Mouse (Mus musculus) heart, embryonic 15.5 days (tissue): ENCODE data around the gene Mrps26. TPM values are rescaled to one million over a fixed set of nuclear protein-coding genes. Genes with fewer than 3 reads are reported as not detected.

ENCODE experiments used
- ATAC-seq: fragments of 200-750 bp; cut with Nextera tagmentation; replicated peaks from 2 replicates; pipeline ENCODE4 v1.8.0; 2017; ENCODE audit warnings: low read depth, moderate TSS enrichment; ENCODE audit not compliant: insufficient number of reproducible peaks, insufficient read depth, low FRiP score
- H3K27ac ChIP-seq: fragments of 300-500 bp; sonication (generic); 2 replicates; pipeline ENCODE4 v1.5.1; 2015; ENCODE audit warnings: mild to moderate bottlenecking, inconsistent platforms
- H3K27me3 ChIP-seq: fragments of 300-500 bp; sonication (generic); 2 replicates; pipeline ENCODE4 v1.6.1; 2015; ENCODE audit warnings: inconsistent platforms
- H3K36me3 ChIP-seq: fragments of 300-500 bp; sonication (generic); 2 replicates; pipeline ENCODE4 v1.6.1; 2015; ENCODE audit warnings: mild to moderate bottlenecking, inconsistent platforms
- H3K4me1 ChIP-seq: fragments of 300-500 bp; sonication (generic); replicated peaks from 2 replicates; pipeline ENCODE4 v1.6.1; 2015; ENCODE audit warnings: inconsistent platforms
- H3K4me2 ChIP-seq: fragments of 300-500 bp; sonication (generic); 2 replicates; pipeline ENCODE4 v1.6.1; 2015; ENCODE audit warnings: inconsistent platforms, mild to moderate bottlenecking, moderate library complexity
- H3K4me3 ChIP-seq: fragments of 300-500 bp; sonication (generic); 2 replicates; pipeline ENCODE4 v1.5.1; 2015; ENCODE audit warnings: mild to moderate bottlenecking, inconsistent platforms
- H3K9ac ChIP-seq: fragments of 300-500 bp; sonication (generic); 2 replicates; pipeline ENCODE4 v1.6.1; 2015; ENCODE audit warnings: mild to moderate bottlenecking, inconsistent platforms
- H3K9me3 ChIP-seq: fragments of 300-500 bp; sonication (generic); replicated peaks from 2 replicates; pipeline ENCODE4 v1.6.1; 2016; ENCODE audit warnings: inconsistent platforms
- WGBS: fragments of 180-500 bp; shearing (Covaris S2); methylation state at CpG from one replicate; pipeline ENCODE4 v1.1.7; 2015; ENCODE audit warnings: mixed read lengths; 5-methylcytosine and 5-hydroxymethylcytosine counted together
- microRNA-seq: library from miRNA; unstranded; fragments of <30 nt; microRNA quantifications from one replicate; pipeline ENCODE4, GENCODE M21; 2016
- polyA plus RNA-seq: library from polyadenylated mRNA; unstranded; fragments of >200 nt; fragmentation: Nextera tagmentation; extraction: Ambion mirVana; gene quantifications from 2 replicates; pipeline ENCODE4 v1.2.1, GENCODE M21; 2015

Mrps26 gene
- polyA plus RNA-seq, 1 experiment from 2014 or later, result 61.2 TPM

GRCm38 (mm10) chr2:130589761-130590160 is 26.2 kb downstream of the Mrps26 start:
- H3K27me3 ChIP-seq, result no peaks in the 10 kb centered on the region
- H3K36me3 ChIP-seq, result 0 out of 2 replicates have a peak, but pooled peaks cover 6% of the 10 kb centered on the region
- H3K4me1 ChIP-seq, result 0 out of 2 replicates have a peak, but pooled peaks cover 4% of the 10 kb centered on the region
- WGBS, result 92% methylated on average over 2 of the region's 2 CpGs
- no peak overlapping the region for H3K4me3 ChIP-seq
- H3K4me2 ChIP-seq, result no peak overlapping the region
- H3K27ac ChIP-seq, result no peak overlapping the region
- no peak for ATAC-seq
- H3K9ac ChIP-seq, result no peak overlapping the region
- no peaks in the 10 kb centered on the region for H3K9me3 ChIP-seq

GRCm38 (mm10) chr2:130591016-130591415 is 27.5 kb downstream of the Mrps26 start:
- no peak overlapping the region for H3K27ac ChIP-seq
- no peaks in the 10 kb centered on the region for H3K27me3 ChIP-seq
- peaks cover 18% of the 10 kb centered on the region; the same call in 1 of the 2 replicates for H3K36me3 ChIP-seq
- H3K4me2 ChIP-seq, result no peak overlapping the region
- WGBS, result 88% methylated on average over 2 of the region's 2 CpGs
- H3K9me3 ChIP-seq, result no peaks in the 10 kb centered on the region
- 0 out of 2 replicates have a peak, but pooled peaks cover 4% of the 10 kb centered on the region for H3K4me1 ChIP-seq
- no peak overlapping the region for H3K9ac ChIP-seq
- ATAC-seq, result no peak
- no peak overlapping the region for H3K4me3 ChIP-seq

GRCm38 (mm10) chr2:130595596-130595995 is 32.1 kb downstream of the Mrps26 start:
- no peak overlapping the region for H3K27ac ChIP-seq
- peaks cover 39% of the 10 kb centered on the region for H3K36me3 ChIP-seq
- H3K9me3 ChIP-seq, result no peaks in the 10 kb centered on the region
- no peak for ATAC-seq
- no peak overlapping the region for H3K9ac ChIP-seq
- no peak overlapping the region for H3K4me3 ChIP-seq
- no peaks in the 10 kb centered on the region for H3K4me1 ChIP-seq
- H3K27me3 ChIP-seq, result no peaks in the 10 kb centered on the region
- 70% methylated on average over 1 of the region's 1 CpGs for WGBS
- H3K4me2 ChIP-seq, result no peak overlapping the region

- no peak overlapping the region for H3K4me2 ChIP-seq
- no peak overlapping the region for H3K9ac ChIP-seq
- no peak overlapping the region for H3K4me3 ChIP-seq
- no peaks in the 10 kb centered on the region for H3K4me1 ChIP-seq
- no peaks in the 10 kb centered on the region for H3K9me3 ChIP-seq
- H3K27me3 ChIP-seq, result no peaks in the 10 kb centered on the region
- peaks cover 46% of the 10 kb centered on the region for H3K36me3 ChIP-seq
- no peak overlapping the region for H3K27ac ChIP-seq
- no peak for ATAC-seq
- 13% methylated on average over 1 of the region's 1 CpGs for WGBS
These were observed 34.1 kb downstream of the Mrps26 start for GRCm38 (mm10) chr2:130597601-130598010.

- 0 out of 2 replicates have a peak, but pooled peaks have one; percentile 47 for ATAC-seq
- Histone ChIP-seq H3K4me2 (no peak overlapping the region), H3K9me3 (no peaks in the 10 kb centered on the region), H3K27me3 (no peaks in the 10 kb centered on the region), H3K36me3 (peaks cover 53% of the 10 kb centered on the region), H3K4me3 (no peak overlapping the region), H3K4me1 (no peaks in the 10 kb centered on the region), H3K27ac (peak overlapping the region; percentile 30; the same call in 1 of the 2 replicates), H3K9ac (no peak overlapping the region)
- 65% methylated on average over 3 of the region's 3 CpGs for WGBS
These were observed 34.9 kb downstream of the Mrps26 start for GRCm38 (mm10) chr2:130598399-130598798.

- ATAC-seq, result no peak
- H3K9ac ChIP-seq, result no peak overlapping the region
- no peak overlapping the region for H3K4me2 ChIP-seq
- H3K4me1 ChIP-seq, result no peaks in the 10 kb centered on the region
- H3K4me3 ChIP-seq, result no peak overlapping the region
- WGBS, result 68% methylated on average over 4 of the region's 4 CpGs
- no peaks in the 10 kb centered on the region for H3K27me3 ChIP-seq
- H3K27ac ChIP-seq, result no peak overlapping the region
- H3K9me3 ChIP-seq, result no peaks in the 10 kb centered on the region
- H3K36me3 ChIP-seq, result peaks cover 45% of the 10 kb centered on the region
These were observed 38.7 kb downstream of the Mrps26 start for GRCm38 (mm10) chr2:130602195-130602594.

- H3K36me3 ChIP-seq, result peaks cover 35% of the 10 kb centered on the region
- H3K9me3 ChIP-seq, result no peaks in the 10 kb centered on the region
- H3K27ac ChIP-seq, result no peak overlapping the region
- H3K4me3 ChIP-seq, result no peak overlapping the region
- 69% methylated on average over 3 of the region's 3 CpGs for WGBS
- no peak overlapping the region for H3K9ac ChIP-seq
- H3K4me2 ChIP-seq, result no peak overlapping the region
- ATAC-seq, result no peak
- H3K27me3 ChIP-seq, result no peaks in the 10 kb centered on the region
- no peaks in the 10 kb centered on the region for H3K4me1 ChIP-seq
These were observed 49.5 kb downstream of the Mrps26 start for GRCm38 (mm10) chr2:130613091-130613490.

Small RNA genes within 50 kb of the gene (microRNA-seq; reads per million reads assigned to microRNA genes)
- gene Gm23876, result not detected

Other genes with a start within 250 kb of the Mrps26 start
- gene Cpxm1, start 166.2 kb upstream of the Mrps26 start, polyA plus RNA-seq, result 30.8 and 49.7 TPM in 2 replicates
- gene Gm28372, start 158.5 kb upstream of the Mrps26 start, polyA plus RNA-seq, result not detected in 2 replicates
- not detected in 2 replicates for gene 1700020A23Rik, start 158.5 kb upstream of the Mrps26 start, polyA plus RNA-seq
- gene Tmem239, start 157.3 kb upstream of the Mrps26 start, polyA plus RNA-seq, result not detected in 2 replicates
- gene Vps16, start 139.4 kb upstream of the Mrps26 start, polyA plus RNA-seq, result 49.0 and 58.2 TPM in 2 replicates
- gene Pced1a, start 139.0 kb upstream of the Mrps26 start, polyA plus RNA-seq, result 7.1 and 7.2 TPM in 2 replicates
- 60.7 and 73.6 TPM in 2 replicates for gene Ptpra, start 113.5 kb upstream of the Mrps26 start, polyA plus RNA-seq
- not detected in 2 replicates for gene Oxt, start 12.4 kb downstream of the Mrps26 start, polyA plus RNA-seq
- gene Avp, start 18.8 kb downstream of the Mrps26 start, polyA plus RNA-seq, result 0.36 TPM in 1 of 2 replicates, not detected in the other
- gene Fastkd5, start 66.3 kb downstream of the Mrps26 start, polyA plus RNA-seq, result 11.2 and 12.6 TPM in 2 replicates
- 5.8 and 8.5 TPM in 2 replicates for gene Ubox5, start 66.3 kb downstream of the Mrps26 start, polyA plus RNA-seq
- 1.8 and 2.6 TPM in 2 replicates for gene Lzts3, start 79.1 kb downstream of the Mrps26 start, polyA plus RNA-seq
- 44.8 and 46.2 TPM in 2 replicates for gene Ddrgk1, start 100.9 kb downstream of the Mrps26 start, polyA plus RNA-seq
- gene Itpa, start 103.9 kb downstream of the Mrps26 start, polyA plus RNA-seq, result 74.3 and 77.9 TPM in 2 replicates
- 0.19 and 0.58 TPM in 2 replicates for gene Slc4a11, start 133.8 kb downstream of the Mrps26 start, polyA plus RNA-seq